ENCODE assay signal across 8 mouse cellular contexts in genomic region chr9:66069583-66069982, GRCm38 (mm10). TPM values are rescaled to one million over a fixed set of nuclear protein-coding genes. Genes with fewer than 3 reads are reported as not detected.
DNase-seq lines count a peak whose midpoint lies in the region; ATAC-seq lines count a peak whose summit lies in the region.

Snx22 (minus strand) TSS chr9:66069719.

- peak within 1 kb of the TSS; percentile 94 for H3K4me2 ChIP-seq in intestine, embryonic 15.5 days (replicated peaks)
- peak within 1 kb of the TSS; percentile 91 for H3K4me2 ChIP-seq in limb, embryonic 11.5 days (ENCODE audit: low read depth, severe bottlenecking)
- H3K4me2 ChIP-seq in midbrain, embryonic 12.5 days (replicated peaks), result peak within 1 kb of the TSS; percentile 73

- peaks cover 21% of the 10 kb centered on the region for H3K27me3 ChIP-seq in intestine, embryonic 15.5 days (replicated peaks)
- H3K27me3 ChIP-seq in limb, embryonic 11.5 days (ENCODE audit: control insufficient read depth, insufficient read depth, low read length), result peaks cover 16% of the 10 kb centered on the region
- H3K27me3 ChIP-seq in midbrain, embryonic 12.5 days, result peaks cover 63% of the 10 kb centered on the region

- peaks cover 14% of the 10 kb centered on the region for H3K4me1 ChIP-seq in intestine, embryonic 15.5 days (replicated peaks)
- peaks cover 6% of the 10 kb centered on the region for H3K4me1 ChIP-seq in limb, embryonic 11.5 days (ENCODE audit: control insufficient read depth, insufficient read depth, low read length)
- peaks cover 14% of the 10 kb centered on the region for H3K4me1 ChIP-seq in midbrain, embryonic 12.5 days

- peak within 1 kb of the TSS; percentile 44 for H3K9ac ChIP-seq in intestine, embryonic 15.5 days
- H3K9ac ChIP-seq in limb, embryonic 11.5 days (ENCODE audit: low read length), result peak within 1 kb of the TSS; percentile 60
- peak within 1 kb of the TSS; percentile 63 for H3K9ac ChIP-seq in midbrain, embryonic 12.5 days (replicated peaks)

- peak; percentile 98 for ATAC-seq in intestine, embryonic 15.5 days
- ATAC-seq in limb, embryonic 11.5 days (ENCODE audit: insufficient number of reproducible peaks, low FRiP score, low TSS enrichment, low read depth), result peak; percentile 78; the same call in 1 of the 2 replicates
- ATAC-seq in midbrain, embryonic 12.5 days (ENCODE audit: low FRiP score, low read depth), result peak; percentile 88

- H3K9me3 ChIP-seq in intestine, embryonic 15.5 days, result no peaks in the 10 kb centered on the region
- no peaks in the 10 kb centered on the region for H3K9me3 ChIP-seq in limb, embryonic 11.5 days (ENCODE audit: control insufficient read depth, low read length)
- H3K9me3 ChIP-seq in midbrain, embryonic 12.5 days, result no peaks in the 10 kb centered on the region

- WGBS in intestine, embryonic 15.5 days, result under 1% methylated on average over 22 of the region's 22 CpGs
- WGBS in limb, embryonic 11.5 days, result under 1% methylated on average over 22 of the region's 22 CpGs
- WGBS in midbrain, embryonic 12.5 days, result 1% methylated on average over 22 of the region's 22 CpGs

- no peak within 1 kb of the TSS for H3K27ac ChIP-seq in intestine, embryonic 15.5 days
- H3K27ac ChIP-seq in limb, embryonic 11.5 days (replicated peaks; ENCODE audit: low read depth, low read length), result no peak within 1 kb of the TSS
- no peak within 1 kb of the TSS for H3K27ac ChIP-seq in midbrain, embryonic 12.5 days (replicated peaks)

- peak; percentile 93 for DNase-seq in adrenal gland, postnatal 10 days
- peak; percentile 66 for DNase-seq in embryo, embryonic 11.5 days (ENCODE audit: low read depth, low spot score)
- peak; percentile 79 to 85 for DNase-seq in gastrocnemius, postnatal 36 days
- DNase-seq in limb, embryonic 11.5 days (ENCODE audit: low spot score), result peak; percentile 85
- DNase-seq in right cerebral cortex, postnatal 4 days, result peak; percentile 61
- DNase-seq in MN1 (ENCODE audit: low spot score), result no peak

- intact Hi-C loops in gastrocnemius, postnatal 36 days (cut with DNase I), result no loop called here

- peak within 1 kb of the TSS; percentile 46 for H3K4me3 ChIP-seq in intestine, embryonic 15.5 days (replicated peaks)
- H3K4me3 ChIP-seq in limb, embryonic 11.5 days (ENCODE audit: low read depth, low read length), result peak within 1 kb of the TSS; percentile 50
- H3K4me3 ChIP-seq in midbrain, embryonic 12.5 days, result peak within 1 kb of the TSS; percentile 50

- peaks cover 15% of the 10 kb centered on the region for H3K36me3 ChIP-seq in intestine, embryonic 15.5 days
- peaks cover 18% of the 10 kb centered on the region for H3K36me3 ChIP-seq in limb, embryonic 11.5 days (ENCODE audit: control insufficient read depth, insufficient read depth, low read length)
- peaks cover 25% of the 10 kb centered on the region for H3K36me3 ChIP-seq in midbrain, embryonic 12.5 days

RNA-seq across cellular contexts. Expression of gene Snx22, which starts in this region (rescaled TPM):
- 1 to 10 TPM in 1 of 2 experiments, under 1 TPM in 1; 0.66 to 1.9 TPM for total RNA-seq in adrenal gland, postnatal 10 days (2021)
- total RNA-seq in gastrocnemius, postnatal 36 days (2021), result under 1 TPM; 0.13 to 0.15 TPM
- polyA plus RNA-seq in intestine, embryonic 15.5 days (2015; fragmentation: Nextera tagmentation; extraction: Ambion mirVana), result 1.1 and 1.4 TPM in 2 replicates
- 2.3 and 2.9 TPM in 2 replicates for polyA plus RNA-seq in limb, embryonic 11.5 days (2014; fragmentation: Nextera tagmentation; extraction: Ambion mirVana)
- 3.5 and 5.2 TPM in 2 replicates for polyA plus RNA-seq in midbrain, embryonic 12.5 days (2016; fragmentation: Nextera tagmentation; extraction: Ambion mirVana)

Comparison
In these comparisons a context has a peak if more than half of its experiments do, and no peak if none do; other contexts are left out.
1. Peak in DNase-seq in gastrocnemius, postnatal 36 days; RNA of the gene not detected or under 1 TPM.